Mouse (Mus musculus) stomach, embryonic 14.5 days (tissue): ENCODE measurements around the gene Mmp28. TPM values are rescaled to one million over a fixed set of nuclear protein-coding genes. Genes with fewer than 3 reads are reported as not detected.

Experiments used
- ATAC-seq: fragments of 200-750 bp; cut with Nextera tagmentation; 2 replicates; pipeline ENCODE4 v1.8.0; 2017; ENCODE audit warnings: low read depth, moderate TSS enrichment; ENCODE audit not compliant: insufficient number of reproducible peaks, insufficient read depth, low FRiP score
- H3K27ac ChIP-seq: fragments of 300-500 bp; sonication (generic); 2 replicates; pipeline ENCODE4 v1.5.1; 2014; ENCODE audit warnings: mild to moderate bottlenecking, low read length, moderate library complexity, mixed read lengths
- H3K27me3 ChIP-seq: fragments of 300-500 bp; sonication (generic); 2 replicates; pipeline ENCODE4 v1.6.1; 2014; ENCODE audit warnings: low read length, control low read depth, mixed read lengths; ENCODE audit not compliant: control insufficient read depth, insufficient read depth
- H3K36me3 ChIP-seq: fragments of 300-500 bp; sonication (generic); 2 replicates; pipeline ENCODE4 v1.6.1; 2014; ENCODE audit warnings: mild to moderate bottlenecking, control low read depth, low read length, moderate library complexity, mixed read lengths; ENCODE audit not compliant: control insufficient read depth, insufficient read depth
- H3K4me1 ChIP-seq: fragments of 300-500 bp; sonication (generic); 2 replicates; pipeline ENCODE4 v1.6.1; 2014; ENCODE audit warnings: low read length, control low read depth, mixed read lengths; ENCODE audit not compliant: control insufficient read depth, insufficient read depth
- H3K4me2 ChIP-seq: fragments of 300-500 bp; sonication (generic); replicated peaks from 2 replicates; pipeline ENCODE4 v1.6.1; 2014; ENCODE audit warnings: low read depth, low read length, control low read depth
- H3K4me3 ChIP-seq: fragments of 300-500 bp; sonication (generic); 2 replicates; pipeline ENCODE4 v1.5.1; 2014; ENCODE audit warnings: low read depth, low read length, control low read depth
- H3K9ac ChIP-seq: fragments of 300-500 bp; sonication (generic); replicated peaks from 2 replicates; pipeline ENCODE4 v1.6.1; 2014; ENCODE audit warnings: low read depth, mild to moderate bottlenecking, control low read depth, low read length, moderate library complexity, mixed read lengths
- H3K9me3 ChIP-seq: fragments of 300-500 bp; sonication (generic); 2 replicates; pipeline ENCODE4 v1.6.1; 2016; ENCODE audit warnings: low read depth, low read length, control low read depth; ENCODE audit not compliant: control insufficient read depth
- WGBS: fragments of 180-500 bp; shearing (Covaris S2); extraction: QIAGEN DNeasy Blood & Tissue Kit; methylation state at CpG from one replicate; pipeline ENCODE4 v1.1.7; 2014; 5-methylcytosine and 5-hydroxymethylcytosine counted together
- polyA plus RNA-seq: library from polyadenylated mRNA; unstranded; fragments of >200 nt; fragmentation: Nextera tagmentation; extraction: Ambion mirVana; gene quantifications from 2 replicates; pipeline ENCODE4 v1.2.1, GENCODE M21; 2014

The Mmp28 gene
- 1.4 and 1.9 TPM in 2 replicates for polyA plus RNA-seq

DNA sequence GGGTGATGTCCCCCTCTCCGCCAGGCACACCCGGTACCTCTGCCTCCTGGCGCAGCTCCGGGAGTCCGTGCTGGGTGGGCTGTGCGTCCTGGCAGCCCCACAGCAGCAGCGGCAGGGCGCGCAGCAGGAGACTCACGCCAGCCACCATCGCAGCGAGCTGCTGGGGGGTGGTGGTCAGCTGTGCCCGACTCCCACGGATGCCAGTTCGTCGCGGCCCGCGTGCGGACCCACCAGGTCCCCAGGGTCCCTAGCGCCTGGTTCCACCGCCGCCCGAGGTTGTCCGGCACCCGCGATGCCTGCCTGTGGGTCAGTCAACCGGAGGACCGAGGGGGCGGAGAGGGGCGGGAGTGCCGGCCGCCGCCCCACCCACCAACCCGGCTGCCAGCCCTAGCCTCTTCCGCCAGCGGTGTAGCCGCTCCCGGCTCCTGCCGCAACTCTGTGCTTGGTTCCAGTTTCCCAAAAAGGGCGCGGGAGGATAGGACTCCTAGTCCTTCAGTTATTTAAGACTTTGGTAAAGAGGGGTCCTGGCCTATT lies at the start of gene Mmp28:
Mmp28 (minus strand) TSS at position 361 of the 534 bp plus-strand sequence.
- peak; percentile 51; the same call in 1 of the 2 replicates for ATAC-seq
- WGBS = under 1% methylated on average over 42 of the region's 42 CpGs
- Histone ChIP-seq H3K4me2 (peak within 1 kb of the TSS; percentile 92), H3K36me3 (no peaks in the 10 kb centered on the region), H3K27me3 (peaks cover 6% of the 10 kb centered on the region), H3K9me3 (no peaks in the 10 kb centered on the region), H3K9ac (peak within 1 kb of the TSS; percentile 55), H3K27ac (no peak within 1 kb of the TSS), H3K4me3 (peak within 1 kb of the TSS; percentile 53), H3K4me1 (peaks cover 7% of the 10 kb centered on the region; the same call in 1 of the 2 replicates)

DNA sequence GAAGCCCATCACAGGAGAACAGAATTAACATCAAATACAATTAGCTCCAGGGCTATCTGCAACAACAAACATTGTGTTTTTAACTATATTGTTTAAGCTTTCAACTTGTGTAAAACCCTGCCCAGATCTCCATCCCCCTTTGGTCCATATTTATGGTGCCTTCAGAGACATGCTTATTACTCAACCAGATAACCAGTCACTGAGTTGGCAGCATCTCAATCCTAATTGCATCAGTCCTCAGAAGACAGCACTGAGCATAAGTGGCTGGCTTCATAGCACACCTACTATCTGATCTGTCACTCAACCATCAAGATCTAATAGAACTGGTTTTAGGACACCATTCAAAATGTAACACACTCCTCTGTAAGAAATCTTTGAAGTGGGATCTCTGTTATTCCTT lies 46.6 kb upstream of the Mmp28 start:
- H3K4me1 ChIP-seq = no peaks in the 10 kb centered on the region
- H3K4me3 ChIP-seq = no peak overlapping the region
- no peaks in the 10 kb centered on the region for H3K9me3 ChIP-seq
- no peak overlapping the region for H3K9ac ChIP-seq
- H3K36me3 ChIP-seq = peaks cover 26% of the 10 kb centered on the region
- ATAC-seq = no peak
- no peak overlapping the region for H3K27ac ChIP-seq
- no peaks in the 10 kb centered on the region for H3K27me3 ChIP-seq
- no peak overlapping the region for H3K4me2 ChIP-seq

DNA sequence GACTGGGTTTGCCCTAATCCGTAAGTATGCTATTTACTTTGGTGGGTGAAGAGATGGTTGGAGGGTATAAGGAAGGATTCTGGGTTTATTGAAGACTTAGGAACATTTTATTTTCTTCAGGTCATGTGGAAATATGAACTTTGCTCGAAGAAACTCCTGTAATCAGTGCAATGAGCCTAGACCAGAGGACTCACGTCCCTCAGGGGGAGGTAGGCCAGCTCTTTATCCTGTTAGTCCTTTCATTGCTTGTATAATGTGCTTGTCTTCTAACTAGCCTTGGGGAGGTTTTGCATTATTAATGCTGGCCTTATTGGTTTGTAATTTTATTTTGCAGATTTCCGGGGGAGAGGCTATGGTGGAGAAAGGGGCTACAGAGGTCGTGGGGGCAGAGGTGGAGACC lies 41.4 kb upstream of the Mmp28 start:
- WGBS = 94% methylated on average over 5 of the region's 5 CpGs
- Histone ChIP-seq H3K9me3 (no peaks in the 10 kb centered on the region), H3K27ac (no peak overlapping the region), H3K27me3 (no peaks in the 10 kb centered on the region), H3K4me3 (no peak overlapping the region), H3K9ac (no peak overlapping the region), H3K4me1 (no peaks in the 10 kb centered on the region), H3K4me2 (no peak overlapping the region), H3K36me3 (peaks cover 54% of the 10 kb centered on the region)
- no peak for ATAC-seq

DNA sequence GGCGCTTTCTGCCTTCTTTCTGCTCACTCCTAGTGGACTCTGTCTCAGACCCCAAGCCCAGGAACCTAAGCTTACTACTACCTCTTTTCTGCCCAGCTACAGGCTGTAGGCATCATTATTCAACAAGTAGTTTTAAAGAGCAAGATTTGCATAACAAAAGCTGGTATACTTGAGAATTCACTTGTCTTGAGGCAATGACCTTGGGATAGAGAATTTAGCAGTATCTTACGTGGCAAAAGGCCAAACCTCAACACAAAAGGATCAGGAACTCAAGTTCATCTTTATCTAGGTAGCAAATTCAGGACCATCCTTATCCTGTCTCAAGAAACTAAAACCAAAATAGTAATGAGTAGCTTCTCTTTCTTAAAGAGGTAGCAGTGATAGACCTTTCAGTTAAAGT lies 32.7 kb upstream of the Mmp28 start:
- Histone ChIP-seq H3K9ac (no peak overlapping the region), H3K4me2 (no peak overlapping the region), H3K9me3 (no peaks in the 10 kb centered on the region), H3K4me3 (no peak overlapping the region), H3K4me1 (no peaks in the 10 kb centered on the region), H3K27ac (no peak overlapping the region), H3K36me3 (peaks cover 23% of the 10 kb centered on the region), H3K27me3 (no peaks in the 10 kb centered on the region)
- no peak for ATAC-seq
- WGBS = 88% methylated on average over 2 of the region's 2 CpGs

DNA sequence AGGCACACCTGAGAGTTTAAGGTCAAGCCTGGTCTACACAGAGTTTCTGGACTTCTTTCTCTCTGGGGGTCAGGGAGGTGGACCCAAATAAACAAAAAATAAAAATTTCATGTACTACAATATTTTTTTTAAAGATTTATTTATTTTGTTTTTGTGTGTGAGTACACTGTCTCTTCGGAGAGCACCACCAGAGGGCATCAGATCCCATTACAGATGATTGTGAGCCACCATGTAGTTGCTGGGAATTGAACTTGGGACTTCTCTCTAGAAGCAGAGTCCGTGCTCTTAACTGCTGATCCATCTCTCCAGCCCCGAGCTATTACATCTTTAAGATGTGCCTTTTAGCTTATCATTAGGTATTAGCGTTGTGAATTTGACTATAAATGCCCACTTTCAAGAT lies 28.6 kb upstream of the Mmp28 start:
- H3K27ac ChIP-seq = no peak overlapping the region
- H3K27me3 ChIP-seq = no peaks in the 10 kb centered on the region
- H3K4me2 ChIP-seq = no peak overlapping the region
- peaks cover 20% of the 10 kb centered on the region for H3K36me3 ChIP-seq
- H3K4me3 ChIP-seq = no peak overlapping the region
- H3K9ac ChIP-seq = no peak overlapping the region
- H3K4me1 ChIP-seq = no peaks in the 10 kb centered on the region
- WGBS = 82% methylated on average over 4 of the region's 4 CpGs
- ATAC-seq = no peak
- no peaks in the 10 kb centered on the region for H3K9me3 ChIP-seq

DNA sequence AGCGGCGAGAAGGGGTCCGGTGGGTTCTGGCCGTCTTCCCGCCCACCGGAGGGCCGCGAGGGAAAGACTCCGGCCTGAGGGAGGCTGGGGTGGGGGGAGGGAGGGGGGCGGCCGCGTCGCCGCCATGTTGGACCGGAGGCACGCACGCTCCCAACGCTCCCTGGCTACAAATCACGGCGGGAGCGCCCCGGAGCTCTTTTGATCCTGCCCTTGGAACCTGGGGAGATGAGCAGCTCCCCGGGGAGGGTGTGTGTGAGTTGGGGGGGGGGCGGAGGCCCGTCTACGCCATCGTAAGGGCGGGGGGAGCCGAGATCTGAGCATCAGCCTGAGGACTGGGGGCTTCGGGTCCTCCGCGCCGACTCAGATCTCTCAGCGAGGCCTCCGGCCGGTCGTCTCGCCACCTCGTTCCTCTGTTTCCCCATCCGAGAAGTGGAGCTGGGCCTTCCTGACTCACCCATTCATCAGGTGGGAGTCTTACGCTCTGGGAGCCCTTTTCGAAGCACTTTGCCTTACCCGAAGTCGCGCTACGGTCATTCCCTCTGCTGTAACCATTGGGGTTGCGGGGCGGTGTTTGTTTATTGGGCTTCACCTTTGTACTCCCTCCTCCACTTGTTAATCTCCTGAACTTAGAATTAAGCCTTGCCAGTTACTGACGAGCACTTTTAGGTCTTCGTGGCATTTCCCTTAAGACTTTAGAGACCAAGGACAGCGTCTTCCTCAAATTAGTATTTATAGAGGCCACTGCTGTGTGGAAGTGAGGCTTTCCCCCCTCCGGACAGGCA lies 10.6 kb upstream of the Mmp28 start:
- Histone ChIP-seq H3K27ac (peak overlapping the region; percentile 97), H3K9ac (peak overlapping the region; percentile 76), H3K4me2 (peak overlapping the region; percentile 89), H3K27me3 (no peaks in the 10 kb centered on the region), H3K4me1 (peaks cover 8% of the 10 kb centered on the region), H3K4me3 (peak overlapping the region; percentile 67), H3K9me3 (no peaks in the 10 kb centered on the region), H3K36me3 (peaks cover 5% of the 10 kb centered on the region; the same call in 1 of the 2 replicates)
- under 1% methylated on average over 47 of the region's 52 CpGs for WGBS
- peak; percentile 75 for ATAC-seq

DNA sequence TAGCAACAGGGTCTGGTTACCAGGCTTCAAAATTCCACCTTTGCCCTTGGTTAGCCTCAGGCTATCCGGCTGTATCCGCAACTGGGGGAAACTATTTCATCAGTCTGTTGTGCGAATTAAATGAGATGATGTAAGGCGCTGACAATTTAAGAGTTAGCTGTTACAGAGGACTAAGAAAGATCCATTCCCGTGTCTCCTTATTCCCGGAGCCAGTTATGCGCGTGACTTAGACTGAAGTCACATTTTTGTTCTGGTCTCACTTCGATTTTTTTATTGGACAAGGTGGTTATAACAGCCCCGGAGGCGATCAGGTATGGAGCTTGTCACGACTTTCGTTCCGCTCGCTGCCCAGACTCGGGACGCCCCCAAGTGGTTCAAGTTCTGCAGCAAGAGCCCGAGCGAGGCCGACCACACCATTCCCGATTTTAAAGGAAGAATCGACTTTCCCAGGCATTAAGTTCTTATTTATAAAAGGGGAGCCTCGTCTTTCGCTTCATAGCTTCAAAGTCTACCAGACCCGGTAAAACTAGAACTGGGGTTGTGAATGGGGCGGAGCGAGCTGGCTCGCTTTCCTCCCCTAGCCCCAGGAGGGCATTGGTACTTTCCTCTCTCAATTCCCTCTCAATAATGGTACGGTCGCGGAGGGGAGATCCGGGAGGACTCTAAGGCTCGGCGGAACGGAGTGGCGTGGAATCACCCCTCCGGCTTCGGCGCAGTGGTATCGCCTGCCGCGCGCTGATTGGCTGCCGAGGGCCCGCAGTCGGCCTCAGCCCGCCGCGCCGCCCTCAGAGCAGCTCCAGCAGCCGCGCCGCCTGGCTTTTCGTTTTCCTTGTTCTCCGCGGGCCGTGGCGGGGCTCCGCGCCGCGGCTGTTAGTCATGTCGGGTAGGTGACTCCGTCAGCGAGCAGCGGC lies 9.7 kb upstream of the Mmp28 start, which contains the start of gene Taf15:
Taf15 (plus strand) TSS at position 763 of the 911 bp plus-strand sequence.
- Histone ChIP-seq H3K4me3 (peak within 1 kb of the TSS; percentile 67), H3K9ac (peak within 1 kb of the TSS; percentile 76), H3K27ac (peak within 1 kb of the TSS; percentile 97), H3K4me1 (peaks cover 8% of the 10 kb centered on the region), H3K27me3 (no peaks in the 10 kb centered on the region), H3K36me3 (peaks cover 2% of the 10 kb centered on the region; the same call in 1 of the 2 replicates), H3K9me3 (no peaks in the 10 kb centered on the region), H3K4me2 (peak within 1 kb of the TSS; percentile 89)
- ATAC-seq = peak; percentile 98
- WGBS = under 1% methylated on average over 66 of the region's 66 CpGs

DNA sequence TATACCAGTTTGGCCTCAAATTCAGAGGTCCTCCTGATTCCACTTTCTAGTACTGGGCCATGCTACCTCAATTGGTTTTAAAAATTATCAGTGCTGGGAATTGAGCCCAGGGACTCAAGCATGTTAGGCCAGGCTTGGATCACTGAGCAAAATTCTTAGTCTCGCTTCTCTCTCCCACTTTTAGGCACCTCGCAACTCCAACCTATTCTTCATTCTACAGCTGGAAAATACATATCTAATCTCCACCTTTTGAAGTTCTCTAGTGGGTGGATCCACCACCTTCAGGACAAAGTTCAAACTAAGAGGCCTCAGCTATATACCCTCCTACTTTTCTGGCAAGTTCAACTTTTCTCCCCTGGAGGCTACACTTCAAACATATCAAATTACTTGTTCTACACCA lies 8.9 kb upstream of the Mmp28 start:
- peaks cover 8% of the 10 kb centered on the region for H3K4me1 ChIP-seq
- no peak for ATAC-seq
- no peaks in the 10 kb centered on the region for H3K27me3 ChIP-seq
- 60% methylated on average over 2 of the region's 2 CpGs for WGBS
- no peaks in the 10 kb centered on the region for H3K36me3 ChIP-seq
- H3K9me3 ChIP-seq = no peaks in the 10 kb centered on the region
- H3K4me3 ChIP-seq = peak overlapping the region; percentile 67; the same call in 1 of the 2 replicates
- H3K4me2 ChIP-seq = peak overlapping the region; percentile 43
- H3K27ac ChIP-seq = no peak overlapping the region; the same call in 1 of the 2 replicates
- no peak overlapping the region for H3K9ac ChIP-seq
